Mouse (Mus musculus): ENCODE results near the gene Gzmm.

Gzmm gene

GRCm38 (mm10) chr10:79723692-79724091, 34.9 kb downstream of the Gzmm start:
- DNase-seq (ENCODE audit: low read depth, low spot score): no peak

- DNase-seq (ENCODE audit: low read depth, low spot score): no peak
These were observed 37.3 kb downstream of the Gzmm start for GRCm38 (mm10) chr10:79726090-79726489.

DNA sequence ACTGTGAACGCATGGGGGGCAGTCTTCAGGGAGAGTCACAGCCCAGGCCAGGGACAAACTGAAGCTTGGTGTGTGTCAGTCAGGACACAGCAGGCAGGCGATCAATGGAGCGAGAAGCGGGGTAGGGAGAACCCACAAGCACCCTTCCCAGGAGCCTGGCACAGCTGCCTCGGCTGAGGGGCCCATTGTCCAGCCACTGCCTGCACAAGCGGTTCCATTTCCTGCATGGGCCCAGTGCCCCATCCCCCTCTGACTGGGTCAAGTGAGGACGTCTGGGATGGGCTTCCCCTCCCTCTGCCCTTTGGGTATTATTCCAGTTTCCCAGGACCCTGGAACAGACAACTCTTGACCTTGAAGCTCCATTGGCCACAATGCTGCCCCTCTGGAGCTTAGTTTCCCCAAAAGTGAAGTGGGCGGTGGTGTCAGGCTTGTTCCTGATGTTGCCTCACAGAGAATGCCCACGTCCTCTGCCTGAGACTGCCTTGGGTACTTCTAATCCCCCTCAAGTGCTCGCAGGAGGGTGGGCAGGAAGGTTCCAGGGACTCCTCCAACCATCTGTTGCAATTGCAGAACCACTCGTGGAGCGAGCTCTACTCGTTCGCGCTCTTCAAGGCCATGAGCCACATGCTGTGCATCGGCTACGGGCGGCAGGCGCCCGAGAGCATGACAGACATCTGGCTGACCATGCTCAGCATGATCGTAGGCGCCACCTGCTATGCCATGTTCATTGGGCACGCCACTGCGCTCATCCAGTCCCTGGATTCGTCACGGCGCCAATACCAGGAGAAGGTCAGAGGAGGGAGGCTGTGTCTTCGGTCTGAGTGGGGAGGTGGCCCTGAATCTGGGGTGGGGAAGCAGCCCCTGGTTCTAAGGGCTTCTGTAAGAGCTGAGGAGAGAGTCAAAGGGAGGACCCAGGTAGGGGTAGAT, 39.8 kb downstream of the Gzmm start:
- DNase-seq (ENCODE audit: low read depth, low spot score): no peak

- DNase-seq (ENCODE audit: low read depth, low spot score): no peak
These were observed 40.6 kb downstream of the Gzmm start for GRCm38 (mm10) chr10:79729357-79729965.

DNA sequence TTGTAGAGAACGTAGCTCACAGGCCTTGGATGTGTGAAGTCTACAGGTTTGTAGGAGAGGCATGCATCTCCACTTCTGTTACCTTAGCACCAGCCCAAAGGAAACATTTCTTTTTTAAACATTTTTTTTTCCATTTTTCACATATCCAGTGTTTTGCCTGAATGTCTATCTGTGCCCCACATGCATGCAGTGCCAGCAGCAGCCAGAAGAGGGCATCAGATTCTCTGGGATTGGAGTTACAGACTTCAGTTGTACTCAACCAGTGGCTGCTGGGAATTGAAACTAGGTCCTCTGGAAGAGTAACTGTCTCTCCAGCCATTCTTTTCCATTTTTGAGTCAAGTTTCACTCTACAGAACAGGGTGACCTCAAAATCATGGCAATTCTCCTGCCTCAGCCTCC, 43.7 kb downstream of the Gzmm start:
- no peak for DNase-seq (ENCODE audit: low read depth, low spot score)

DNA sequence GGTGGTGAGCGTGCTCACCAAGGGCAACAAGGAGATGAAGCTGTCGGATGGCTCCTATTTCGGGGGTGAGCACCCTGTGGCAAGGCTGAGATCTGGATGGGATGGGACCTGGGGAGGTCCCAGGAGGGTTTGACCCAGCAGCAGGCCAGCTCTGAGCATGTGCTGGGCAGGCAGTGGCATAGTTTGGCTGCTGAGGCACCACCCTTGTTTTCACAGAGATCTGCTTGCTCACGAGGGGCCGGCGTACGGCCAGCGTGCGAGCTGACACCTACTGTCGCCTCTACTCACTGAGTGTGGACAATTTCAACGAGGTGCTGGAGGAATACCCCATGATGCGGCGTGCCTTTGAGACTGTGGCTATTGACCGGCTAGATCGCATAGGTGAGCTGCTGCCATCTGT, 45.0 kb downstream of the Gzmm start:
- no peak for DNase-seq (ENCODE audit: low read depth, low spot score)

DNA sequence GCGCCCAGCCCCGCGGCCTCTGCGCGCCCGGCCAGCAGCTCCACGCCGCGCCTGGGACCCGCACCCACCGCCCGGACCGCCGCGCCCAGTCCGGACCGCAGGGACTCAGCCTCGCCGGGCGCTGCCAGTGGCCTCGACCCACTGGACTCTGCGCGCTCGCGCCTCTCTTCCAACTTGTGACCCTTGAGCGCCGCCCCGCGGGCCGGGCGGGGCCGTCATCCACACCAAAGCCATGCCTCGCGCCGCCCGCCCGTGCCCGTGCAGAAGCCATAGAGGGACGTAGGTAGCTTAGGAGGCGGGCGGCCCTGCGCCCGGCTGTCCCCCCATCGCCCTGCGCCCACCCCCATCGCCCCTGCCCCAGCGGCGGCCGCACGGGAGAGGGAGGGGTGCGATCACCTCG, 46.5 kb downstream of the Gzmm start:
- no peak for DNase-seq (ENCODE audit: low read depth, low spot score)

GRCm38 (mm10) chr10:79736706-79737105, 47.9 kb downstream of the Gzmm start:
- no peak for DNase-seq (ENCODE audit: low read depth, low spot score)

DNA sequence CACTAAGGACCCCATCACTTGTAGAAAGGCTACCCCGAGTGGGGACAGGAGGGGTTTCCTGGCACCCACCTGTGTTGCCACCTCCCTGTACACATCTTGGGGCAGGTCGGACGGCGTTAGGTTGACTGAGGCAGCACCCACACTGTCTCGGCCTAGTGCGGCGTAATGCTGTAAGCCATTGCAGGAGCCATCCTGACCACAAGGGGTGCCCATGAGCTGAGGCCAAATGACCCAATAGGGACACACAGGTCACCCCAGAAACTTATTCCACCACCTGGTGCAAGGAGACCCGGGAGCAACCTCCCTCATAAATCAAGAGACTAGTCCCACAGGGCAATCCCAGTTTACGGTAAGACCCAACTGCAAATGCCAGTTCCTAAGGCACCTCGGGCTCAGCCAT, 49.4 kb downstream of the Gzmm start:
- DNase-seq (ENCODE audit: low read depth, low spot score): no peak

DNA sequence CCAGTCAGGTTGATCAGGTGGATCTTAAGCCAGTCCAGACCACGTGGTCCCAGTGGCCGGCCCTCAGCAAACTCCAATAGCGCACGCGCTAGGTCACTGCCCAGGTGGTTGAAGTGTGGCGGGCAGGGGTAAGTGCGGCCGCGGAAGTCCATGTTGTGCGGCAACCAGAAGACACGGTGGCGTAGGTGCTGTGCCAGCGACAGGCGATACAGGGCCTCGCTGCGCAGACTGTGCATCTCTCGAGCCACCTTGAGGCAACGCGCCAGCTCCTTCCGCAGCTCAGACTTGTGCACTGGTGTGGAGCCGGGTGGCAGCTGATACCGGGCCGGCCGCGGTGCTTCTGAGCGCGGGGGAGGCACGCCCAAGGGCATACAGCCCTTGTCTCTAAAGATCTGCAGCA, 50.4 kb downstream of the Gzmm start:
- DNase-seq (ENCODE audit: low read depth, low spot score): no peak

GRCm38 (mm10) chr10:79740863-79741262, 52.0 kb downstream of the Gzmm start:
- DNase-seq (ENCODE audit: low read depth, low spot score): no peak

DNA sequence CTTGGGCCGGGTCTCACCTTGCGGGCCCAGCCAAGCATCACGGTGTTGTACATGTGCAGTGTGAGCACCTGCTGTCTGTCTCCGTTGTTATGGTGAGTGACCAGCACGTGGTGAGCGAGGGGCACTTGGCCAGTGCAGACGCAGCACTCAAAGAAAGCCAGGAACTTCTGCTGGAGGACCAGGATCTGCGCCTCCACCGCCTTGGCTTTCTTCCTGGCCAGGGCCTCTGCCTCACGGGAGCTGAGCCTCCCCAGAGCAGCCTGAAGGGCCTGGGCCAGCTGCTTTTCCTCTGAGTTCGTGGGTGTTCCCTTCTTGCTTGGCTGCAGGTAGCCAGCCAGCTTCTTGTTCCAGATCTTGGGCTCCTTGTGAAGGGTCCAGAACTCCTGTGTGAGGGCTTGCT, 54.3 kb downstream of the Gzmm start:
- no peak for DNase-seq (ENCODE audit: low read depth, low spot score)

DNA sequence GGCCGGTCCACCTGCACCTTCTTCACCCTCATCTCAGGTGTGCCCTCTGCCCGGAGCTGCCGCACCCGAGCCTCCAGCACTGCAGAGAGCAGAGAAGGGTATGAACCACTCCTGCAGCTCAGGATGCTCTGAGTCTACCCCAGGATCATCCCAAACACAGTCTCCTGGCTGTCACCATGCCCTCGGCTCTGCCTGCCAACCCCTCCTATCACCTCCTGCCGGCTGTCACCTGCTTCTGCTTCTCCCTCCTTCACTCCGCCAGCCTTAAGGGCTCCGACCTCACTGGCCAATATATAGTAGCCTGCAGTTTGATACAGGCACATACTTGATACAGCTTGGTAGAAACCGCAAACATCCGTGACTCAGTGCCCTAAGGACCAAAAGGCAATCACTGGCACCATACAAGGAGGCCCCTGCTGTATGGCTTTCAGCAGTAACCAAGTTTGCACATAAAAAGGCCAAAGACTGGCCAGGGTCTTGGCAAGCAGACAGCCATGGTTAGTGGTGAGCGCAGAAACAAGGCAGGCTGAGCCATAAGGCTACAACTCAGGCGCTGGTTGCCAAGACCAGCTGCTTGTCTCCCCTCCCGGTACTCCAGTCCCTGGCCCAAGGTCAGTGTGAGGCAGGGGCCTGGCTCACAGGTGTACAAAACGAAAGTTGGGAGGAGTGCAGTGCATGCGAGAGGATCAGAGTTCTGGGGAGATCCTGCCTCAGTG, 55.0 kb downstream of the Gzmm start:
- DNase-seq (ENCODE audit: low read depth, low spot score): no peak
